Mouse (Mus musculus) adrenal gland, adult 8-10 months (tissue): ENCODE results near the gene Fads2. TPM values are rescaled to one million over a fixed set of nuclear protein-coding genes. Genes with fewer than 3 reads are reported as not detected.

Experiments
- DNase-seq: peaks from one replicate; pipeline ENCODE4 v3.0.0; 2022
- total RNA-seq, 4 experiments: library from RNA; stranded (reverse); gene quantifications; 2 replicates each; pipeline ENCODE4 v1.2.4; 2022

Fads2 gene
- total RNA-seq, 4 experiments from 2014 or later: 1,620 to 2,476 (median 1,986) TPM

DNA sequence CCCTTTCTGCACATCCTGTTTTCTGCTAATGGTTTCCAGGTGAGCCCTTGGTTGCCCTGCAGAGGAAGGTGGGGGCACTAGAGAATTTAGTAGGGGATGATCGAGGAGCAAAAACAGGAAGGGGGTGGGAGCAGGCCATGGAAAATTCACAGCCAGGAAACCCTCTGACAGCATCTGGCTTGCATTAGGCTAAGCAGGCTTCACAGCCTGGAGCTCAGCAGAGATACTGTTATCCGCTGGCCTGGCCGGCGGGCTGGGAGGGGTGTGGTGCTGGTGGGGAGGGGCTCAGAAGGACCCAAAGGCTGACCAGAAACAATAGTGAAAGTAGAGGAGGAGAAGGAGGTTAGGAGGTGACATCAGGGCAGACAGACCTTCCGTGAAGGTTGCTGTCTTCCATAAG is 87.6 kb downstream of the Fads2 start:
- no peak for DNase-seq

DNA sequence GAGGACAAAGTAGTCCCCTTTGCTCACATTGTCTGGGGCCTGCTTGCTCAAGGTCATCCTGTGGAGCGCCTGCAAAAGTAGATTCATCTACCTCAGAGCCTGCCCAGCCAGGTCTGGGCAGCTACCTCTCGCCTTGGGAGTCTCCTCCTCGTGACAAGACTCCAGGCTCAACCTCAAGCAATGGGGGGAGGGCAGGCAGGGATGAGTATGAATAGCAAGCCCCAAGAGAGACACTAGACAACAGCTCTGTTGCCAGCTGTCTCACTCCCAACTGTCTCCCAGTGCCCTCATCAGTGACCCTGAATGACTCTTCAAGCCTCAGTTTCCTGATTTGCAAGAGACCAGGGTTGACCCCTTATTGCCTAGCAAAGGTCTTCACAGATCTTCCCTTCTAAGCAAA is 88.2 kb downstream of the Fads2 start:
- no peak for DNase-seq

DNA sequence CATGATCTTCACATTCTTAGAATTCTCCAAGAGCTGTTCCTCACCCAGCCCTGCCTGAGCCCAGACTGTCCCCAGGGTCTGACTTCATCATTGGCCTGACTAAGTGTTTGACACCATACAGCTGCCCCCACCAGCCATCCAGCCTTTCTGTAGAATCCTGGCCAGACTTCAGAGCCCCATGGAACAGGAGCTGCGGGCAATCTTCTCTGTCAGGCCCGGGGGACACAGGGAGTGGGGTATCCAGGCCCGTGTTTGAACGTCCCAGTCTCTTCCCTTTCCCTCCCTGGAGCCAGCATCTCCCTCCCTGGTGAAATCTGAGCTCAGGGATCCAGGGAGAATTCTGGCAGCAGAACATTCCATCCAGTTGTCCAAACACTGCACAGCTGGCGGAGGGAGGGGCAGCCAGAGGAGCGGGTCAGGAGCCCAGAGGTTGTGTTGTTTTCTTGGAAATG is 88.7 kb downstream of the Fads2 start:
- DNase-seq: no peak

Other genes starting within 250 kb of the Fads2 start
- 10 to 100 TPM; 13.3 to 19.8 (median 18.5) TPM for gene Incenp, start 202.2 kb downstream of the Fads2 start, total RNA-seq
- 1,000 to 10,000 TPM; 2,860 to 3,469 (median 3,019) TPM for gene Fth1, start 121.1 kb downstream of the Fads2 start, total RNA-seq
- 1 to 10 TPM in 1 of 4 experiments, under 1 TPM in 3; 0.15 to 1.0 (median 0.44) TPM for gene Best1, start 100.1 kb downstream of the Fads2 start, total RNA-seq
- gene Rab3il1, start 100.1 kb downstream of the Fads2 start, total RNA-seq: 10 to 100 TPM in 2 of 4 experiments, 1 to 10 TPM in 2; 6.5 to 13.3 (median 9.5) TPM
- gene Fads3, start 60.2 kb downstream of the Fads2 start, total RNA-seq: 10 to 100 TPM in 3 of 4 experiments, 1 to 10 TPM in 1; 9.9 to 55.1 (median 22.0) TPM
- 1,000 to 10,000 TPM in 2 of 4 experiments, 100 to 1,000 TPM in 2; 923 to 1,535 (median 1,260) TPM for gene Fads1, start 81.1 kb upstream of the Fads2 start, total RNA-seq
- gene Tmem258, start 102.3 kb upstream of the Fads2 start, total RNA-seq: 100 to 1,000 TPM; 131 to 198 (median 144) TPM
- 10 to 100 TPM; 10.8 to 19.1 (median 14.1) TPM for gene Fen1, start 102.4 kb upstream of the Fads2 start, total RNA-seq
- 1 to 10 TPM in 3 of 4 experiments, under 1 TPM in 1; 0.94 to 2.0 (median 1.4) TPM for gene Myrf, start 139.0 kb upstream of the Fads2 start, total RNA-seq
- 1 to 10 TPM; 3.3 to 4.4 (median 3.8) TPM for gene Dagla, start 203.1 kb upstream of the Fads2 start, total RNA-seq